Mouse (Mus musculus) urinary bladder, postnatal 4 days (tissue): ENCODE measurements around the gene Rftn1.
"Not testable (repeated sequence)": the region's sequence is repeated elsewhere in the genome, so short reads cannot be mapped to it uniquely, and the experiment has no call there.

Experiments
- DNase-seq, 2 experiments: peaks; one replicate each; pipeline ENCODE4 v3.0.0; 2021 to 2022; ENCODE audit warnings: low spot score in 2 of 2

The Rftn1 gene

GRCm38 (mm10) chr17:50128392-50128791 is 62.1 kb downstream of the Rftn1 start:
- DNase-seq: no peak

GRCm38 (mm10) chr17:50127045-50127813 is 63.2 kb downstream of the Rftn1 start:
- DNase-seq: no peak

GRCm38 (mm10) chr17:50126545-50126944 is 63.9 kb downstream of the Rftn1 start:
- no peak for DNase-seq

- no peak for DNase-seq
Measured at GRCm38 (mm10) chr17:50125900-50126299, 64.6 kb downstream of the Rftn1 start.

GRCm38 (mm10) chr17:50125245-50125798 is 65.2 kb downstream of the Rftn1 start:
- DNase-seq: no peak

- DNase-seq: no peak
Measured at GRCm38 (mm10) chr17:50124708-50125107, 65.8 kb downstream of the Rftn1 start.

- no peak for DNase-seq
Measured at GRCm38 (mm10) chr17:50122555-50122954, 67.9 kb downstream of the Rftn1 start.

- no peak for DNase-seq
Measured at GRCm38 (mm10) chr17:50120098-50120497, 70.4 kb downstream of the Rftn1 start.

GRCm38 (mm10) chr17:50117461-50117860 is 73.0 kb downstream of the Rftn1 start:
- no peak for DNase-seq

- DNase-seq: no peak
Measured at GRCm38 (mm10) chr17:50116980-50117379, 73.5 kb downstream of the Rftn1 start.

- DNase-seq: not testable (repeated sequence)
Measured at GRCm38 (mm10) chr17:50116401-50116800, 74.1 kb downstream of the Rftn1 start.

- DNase-seq: not testable (repeated sequence)
Measured at GRCm38 (mm10) chr17:50115716-50116115, 74.8 kb downstream of the Rftn1 start.

- DNase-seq: no peak
Measured at GRCm38 (mm10) chr17:50114659-50115058, 75.8 kb downstream of the Rftn1 start.

GRCm38 (mm10) chr17:50110650-50111415 is 79.6 kb downstream of the Rftn1 start:
- no peak for DNase-seq

- DNase-seq: no peak
Measured at GRCm38 (mm10) chr17:50106811-50107210, 83.7 kb downstream of the Rftn1 start.

GRCm38 (mm10) chr17:50104131-50104530 is 86.3 kb downstream of the Rftn1 start:
- DNase-seq: no peak

- no peak for DNase-seq
Measured at GRCm38 (mm10) chr17:50101416-50101815, 89.1 kb downstream of the Rftn1 start.

- DNase-seq: no peak
Measured at GRCm38 (mm10) chr17:50100070-50100469, 90.4 kb downstream of the Rftn1 start.

GRCm38 (mm10) chr17:50099378-50099777 is 91.1 kb downstream of the Rftn1 start:
- no peak for DNase-seq

GRCm38 (mm10) chr17:50098297-50098696 is 92.2 kb downstream of the Rftn1 start:
- no peak for DNase-seq

- DNase-seq: no peak
Measured at GRCm38 (mm10) chr17:50097831-50098230, 92.6 kb downstream of the Rftn1 start.

- no peak for DNase-seq
Measured at GRCm38 (mm10) chr17:50096305-50096704, 94.2 kb downstream of the Rftn1 start.

GRCm38 (mm10) chr17:50094596-50094995 is 95.9 kb downstream of the Rftn1 start:
- DNase-seq: no peak
